Mouse (Mus musculus): ENCODE data around the gene Kcng3. TPM values are rescaled to one million over a fixed set of nuclear protein-coding genes. Genes with fewer than 3 reads are reported as not detected.
A peak's percentile ranks its signal among the peaks of the same experiment; 100 is the strongest.

Gene Kcng3
- polyA plus RNA-seq, 1 experiment from 2014 or later: not detected

DNA sequence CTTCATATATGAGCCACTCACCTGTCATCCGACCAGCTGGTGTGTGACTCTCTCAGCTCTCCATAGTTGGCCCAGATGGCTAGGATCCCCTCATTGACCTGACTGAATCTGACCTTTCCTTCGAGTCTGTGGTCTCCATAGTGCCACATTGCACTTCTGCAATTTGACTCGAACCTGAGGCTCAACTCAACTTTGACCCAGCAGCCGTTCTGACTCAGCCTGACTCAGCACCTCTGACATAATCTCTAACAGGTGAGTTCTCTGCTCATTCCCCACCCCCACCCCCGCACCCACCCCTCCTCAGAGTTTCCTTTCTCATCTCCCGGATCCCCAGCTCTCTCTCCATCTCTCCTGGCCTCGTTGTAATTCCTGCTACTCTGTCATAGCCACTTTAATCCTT is 4.7 kb upstream of the Kcng3 start:
- H3K9me3 ChIP-seq (ENCODE audit: control insufficient read depth, low read length): no peaks in the 10 kb centered on the region
- TF ChIP-seq EP300 (optimal IDR thresholded peaks at IDR 0.05) (no peak), CTCF (IDR thresholded peaks at IDR 0.05; ENCODE audit: low read depth) (no peak)
- DNase-seq (ENCODE audit: low spot score): no peak
- H3K4me1 ChIP-seq (replicated peaks; ENCODE audit: control insufficient read depth, insufficient read depth): no peaks in the 10 kb centered on the region
- no peak overlapping the region for H3K9ac ChIP-seq (ENCODE audit: low read length)
- ATAC-seq (ENCODE audit: low FRiP score, low TSS enrichment): no peak
- no peaks in the 10 kb centered on the region for H3K36me3 ChIP-seq (ENCODE audit: control insufficient read depth, insufficient read depth, low read length)
- no peaks in the 10 kb centered on the region for H3K27me3 ChIP-seq (ENCODE audit: control insufficient read depth, insufficient read depth, low read length)
- no peak overlapping the region for H3K27ac ChIP-seq (replicated peaks)
- no peak overlapping the region for H3K4me3 ChIP-seq (ENCODE audit: low read depth, low read length)
- WGBS: 73% methylated on average over 7 of the region's 7 CpGs
- no peak overlapping the region for H3K4me2 ChIP-seq (replicated peaks; ENCODE audit: low read depth)

DNA sequence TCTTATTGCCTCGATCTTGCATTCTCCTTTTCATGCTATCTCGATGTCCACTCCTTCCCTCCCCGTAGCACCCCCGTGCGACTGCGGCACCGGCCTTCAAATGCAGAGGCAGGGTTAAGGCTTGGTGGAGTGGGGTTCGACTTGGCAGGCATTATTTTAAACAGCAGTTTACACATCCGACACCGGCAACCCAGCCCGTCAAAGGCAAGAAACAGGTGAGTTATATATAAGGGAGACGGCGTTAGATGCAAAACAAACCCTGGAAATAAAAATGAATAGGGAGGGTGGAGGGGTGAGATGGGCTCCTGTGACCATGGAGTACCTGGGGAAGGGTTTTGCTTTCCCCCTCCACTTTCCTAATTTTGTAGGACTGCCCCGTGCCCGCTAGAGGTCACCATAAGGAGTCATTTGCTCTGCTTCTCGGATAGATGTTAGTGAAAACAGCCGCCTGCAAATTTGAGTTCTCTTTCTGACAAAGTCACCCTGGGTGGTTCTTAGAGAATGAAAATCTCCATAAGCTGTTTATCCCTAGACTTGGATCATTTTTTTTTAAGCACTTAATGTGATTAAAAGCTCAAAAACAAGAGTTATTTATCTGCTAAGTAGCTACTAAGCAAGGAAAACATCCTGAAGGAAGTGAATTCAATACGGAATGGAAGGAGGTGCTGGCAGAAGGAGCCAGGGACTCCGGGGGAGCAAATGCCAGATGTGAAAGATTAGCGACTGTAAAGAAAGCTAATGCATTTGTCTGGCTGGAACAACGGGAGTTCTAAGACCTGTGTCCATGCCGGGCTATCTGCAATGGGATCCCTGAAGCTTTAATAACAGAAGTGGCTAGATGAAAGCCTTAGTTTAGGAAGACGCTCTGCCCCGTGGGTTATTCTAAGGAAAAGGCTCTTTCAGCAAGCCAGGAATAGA is 1.2 kb upstream of the Kcng3 start:
- peaks cover 8% of the 10 kb centered on the region; the same call in 1 of the 2 replicates for H3K27me3 ChIP-seq (ENCODE audit: control insufficient read depth, insufficient read depth, low read length)
- TF ChIP-seq EP300 (optimal IDR thresholded peaks at IDR 0.05) (no peak), CTCF (IDR thresholded peaks at IDR 0.05; ENCODE audit: low read depth) (peak; percentile 80)
- no peaks in the 10 kb centered on the region for H3K9me3 ChIP-seq (ENCODE audit: control insufficient read depth, low read length)
- 2% methylated on average over 24 of the region's 24 CpGs for WGBS
- H3K27ac ChIP-seq (replicated peaks): no peak overlapping the region
- H3K36me3 ChIP-seq (ENCODE audit: control insufficient read depth, insufficient read depth, low read length): no peaks in the 10 kb centered on the region
- no peak overlapping the region for H3K9ac ChIP-seq (ENCODE audit: low read length)
- no peaks in the 10 kb centered on the region for H3K4me1 ChIP-seq (replicated peaks; ENCODE audit: control insufficient read depth, insufficient read depth)
- H3K4me3 ChIP-seq (ENCODE audit: low read depth, low read length): peak overlapping the region; percentile 53
- H3K4me2 ChIP-seq (replicated peaks; ENCODE audit: low read depth): peak overlapping the region; percentile 94
- ATAC-seq (ENCODE audit: low FRiP score, low TSS enrichment) (no peak; the same call in 1 of the 2 replicates), DNase-seq (ENCODE audit: low spot score) (peak; percentile 70)

DNA sequence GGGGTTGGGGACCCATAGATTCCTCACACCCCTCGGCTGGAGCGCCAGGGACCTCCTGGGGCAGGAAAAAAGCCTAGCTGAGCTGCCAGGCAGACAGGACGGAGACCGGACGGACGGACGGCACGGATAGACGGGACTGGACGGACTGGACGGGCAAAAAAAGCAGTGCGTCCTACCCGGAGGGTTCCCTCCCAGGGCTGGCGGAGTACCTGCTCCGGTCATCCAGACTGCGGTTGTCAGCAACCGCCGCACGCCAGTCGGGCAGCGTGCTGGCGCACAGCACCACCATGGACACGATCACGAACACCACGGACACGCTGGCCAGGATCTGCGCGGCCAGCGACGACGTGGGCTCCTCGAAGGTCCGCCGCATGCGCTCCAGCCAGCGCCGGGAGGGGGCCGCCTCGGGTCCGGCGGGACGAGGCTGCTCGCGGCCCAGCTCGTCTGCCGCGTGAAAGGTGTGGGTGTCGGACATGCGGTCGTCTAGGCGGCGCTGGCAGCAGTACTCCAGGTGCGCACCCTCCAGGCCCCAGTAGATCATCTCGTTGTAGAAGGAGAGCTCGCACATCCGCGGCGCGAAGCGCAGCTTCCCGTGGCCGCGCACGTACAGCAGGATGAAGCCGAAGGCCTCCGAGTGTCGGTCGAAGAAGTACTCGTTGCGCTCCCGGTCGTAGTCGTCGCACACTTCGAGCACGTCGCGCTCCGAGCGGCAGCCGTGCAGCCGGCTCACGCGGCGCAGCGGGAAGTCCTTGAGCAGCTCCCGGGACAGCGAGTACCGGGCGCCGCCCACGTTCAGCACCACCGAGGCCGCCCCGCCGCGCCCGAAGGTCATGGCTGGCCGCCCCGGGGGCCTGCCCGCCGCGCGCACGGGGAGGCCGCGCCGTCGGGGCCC is 662 bp downstream of the Kcng3 start:
- ATAC-seq (ENCODE audit: low FRiP score, low TSS enrichment) (peak; percentile 59), DNase-seq (ENCODE audit: low spot score) (peak; percentile 43)
- Histone ChIP-seq H3K9me3 (ENCODE audit: control insufficient read depth, low read length) (no peaks in the 10 kb centered on the region), H3K27me3 (ENCODE audit: control insufficient read depth, insufficient read depth, low read length) (peaks cover 8% of the 10 kb centered on the region; the same call in 1 of the 2 replicates), H3K9ac (ENCODE audit: low read length) (peak overlapping the region; percentile 47), H3K36me3 (ENCODE audit: control insufficient read depth, insufficient read depth, low read length) (no peaks in the 10 kb centered on the region), H3K27ac (replicated peaks) (no peak overlapping the region), H3K4me3 (ENCODE audit: low read depth, low read length) (peak overlapping the region; percentile 53), H3K4me1 (replicated peaks; ENCODE audit: control insufficient read depth, insufficient read depth) (no peaks in the 10 kb centered on the region), H3K4me2 (replicated peaks; ENCODE audit: low read depth) (peak overlapping the region; percentile 94)
- 1% methylated on average over 88 of the region's 109 CpGs for WGBS
- no peak for TF ChIP-seq CTCF (IDR thresholded peaks at IDR 0.05; ENCODE audit: low read depth)
- TF ChIP-seq EP300 (optimal IDR thresholded peaks at IDR 0.05): no peak

DNA sequence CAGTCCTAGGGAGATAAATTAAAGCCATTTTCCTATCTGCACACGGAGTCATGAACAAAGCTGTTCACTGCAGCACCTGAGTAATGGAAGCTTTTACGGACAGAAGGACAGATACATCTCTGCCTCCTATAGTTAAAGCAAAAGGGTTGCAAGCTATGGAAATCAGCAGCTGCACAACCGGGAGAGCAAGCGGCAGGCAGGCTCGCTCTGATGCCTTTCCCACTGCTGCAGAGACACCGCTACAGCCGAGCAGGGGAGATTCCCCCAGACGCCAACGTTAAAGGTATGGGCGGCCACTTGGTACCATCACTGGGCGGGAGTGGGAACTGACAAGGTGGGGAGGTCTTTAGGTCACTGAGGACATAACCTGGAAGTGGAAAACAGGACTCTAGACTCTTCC is 17.8 kb downstream of the Kcng3 start:
- no peak for TF ChIP-seq EP300 (optimal IDR thresholded peaks at IDR 0.05)
- no peak for TF ChIP-seq CTCF (IDR thresholded peaks at IDR 0.05; ENCODE audit: low read depth)
- no peaks in the 10 kb centered on the region for H3K36me3 ChIP-seq (ENCODE audit: control insufficient read depth, insufficient read depth, low read length)
- H3K9ac ChIP-seq (ENCODE audit: low read length): no peak overlapping the region
- DNase-seq (ENCODE audit: low spot score) (no peak), ATAC-seq (ENCODE audit: low FRiP score, low TSS enrichment) (no peak)
- H3K4me3 ChIP-seq (ENCODE audit: low read depth, low read length): no peak overlapping the region
- no peaks in the 10 kb centered on the region for H3K9me3 ChIP-seq (ENCODE audit: control insufficient read depth, low read length)
- H3K27me3 ChIP-seq (ENCODE audit: control insufficient read depth, insufficient read depth, low read length): no peaks in the 10 kb centered on the region
- H3K4me2 ChIP-seq (replicated peaks; ENCODE audit: low read depth): no peak overlapping the region
- 26% methylated on average over 11 of the region's 11 CpGs for WGBS
- no peaks in the 10 kb centered on the region for H3K4me1 ChIP-seq (replicated peaks; ENCODE audit: control insufficient read depth, insufficient read depth)
- H3K27ac ChIP-seq (replicated peaks): no peak overlapping the region

DNA sequence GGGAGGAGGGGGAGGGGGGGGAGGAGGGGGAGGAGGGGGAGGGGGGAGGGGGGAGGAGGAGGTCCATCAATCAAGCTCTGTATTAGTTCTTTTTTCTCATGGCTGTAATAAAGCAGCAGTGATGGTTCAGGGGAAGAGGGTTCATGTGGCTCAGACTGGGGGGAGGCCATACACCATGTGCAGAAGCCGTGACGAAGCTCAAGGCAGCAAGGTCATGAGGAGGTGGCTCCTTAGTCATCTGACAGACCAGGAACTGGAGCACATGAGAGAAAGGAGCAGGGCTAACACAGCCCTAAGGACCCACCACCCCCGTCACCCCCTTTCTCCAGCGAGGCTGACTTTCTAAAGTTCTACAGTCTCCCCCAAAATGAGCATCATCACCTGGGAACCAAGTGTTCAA is 22.2 kb downstream of the Kcng3 start:
- TF ChIP-seq EP300 (optimal IDR thresholded peaks at IDR 0.05) (no peak), CTCF (IDR thresholded peaks at IDR 0.05; ENCODE audit: low read depth) (no peak)
- ATAC-seq (ENCODE audit: low FRiP score, low TSS enrichment) (no peak), DNase-seq (ENCODE audit: low spot score) (no peak)
- H3K4me2 ChIP-seq (replicated peaks; ENCODE audit: low read depth): no peak overlapping the region
- no peaks in the 10 kb centered on the region for H3K9me3 ChIP-seq (ENCODE audit: control insufficient read depth, low read length)
- no peak overlapping the region for H3K4me3 ChIP-seq (ENCODE audit: low read depth, low read length)
- no peak overlapping the region for H3K27ac ChIP-seq (replicated peaks)
- H3K9ac ChIP-seq (ENCODE audit: low read length): no peak overlapping the region
- H3K36me3 ChIP-seq (ENCODE audit: control insufficient read depth, insufficient read depth, low read length): no peaks in the 10 kb centered on the region
- no peaks in the 10 kb centered on the region for H3K27me3 ChIP-seq (ENCODE audit: control insufficient read depth, insufficient read depth, low read length)
- no peaks in the 10 kb centered on the region for H3K4me1 ChIP-seq (replicated peaks; ENCODE audit: control insufficient read depth, insufficient read depth)
- 67% methylated on average over 4 of the region's 4 CpGs for WGBS
